Mouse (Mus musculus) adrenal gland, postnatal 14 days (tissue): ENCODE data around the gene Zmynd8. TPM values are rescaled to one million over a fixed set of nuclear protein-coding genes. Genes with fewer than 3 reads are reported as not detected.

ENCODE experiments used
- DNase-seq: peaks from one replicate; pipeline ENCODE4 v3.0.0; 2021; ENCODE audit warnings: mixed read lengths
- total RNA-seq: library from RNA; stranded (reverse); gene quantifications from 2 replicates; pipeline ENCODE4 v1.2.3, GENCODE M21; 2021

The Zmynd8 gene
- total RNA-seq, 1 experiment from 2014 or later = 45.8 TPM

- DNase-seq = no peak
These were observed 40.1 kb downstream of the Zmynd8 start for GRCm38 (mm10) chr2:165858453-165859384.

- peak; percentile 71 for DNase-seq
These were observed 40.9 kb downstream of the Zmynd8 start for GRCm38 (mm10) chr2:165857841-165858426.

GRCm38 (mm10) chr2:165857395-165857831 lies 41.4 kb downstream of the Zmynd8 start:
- no peak for DNase-seq

GRCm38 (mm10) chr2:165856611-165857200 lies 42.1 kb downstream of the Zmynd8 start:
- no peak for DNase-seq

- peak; percentile 70 for DNase-seq
These were observed 43.0 kb downstream of the Zmynd8 start for GRCm38 (mm10) chr2:165855641-165856301.

GRCm38 (mm10) chr2:165854207-165854968 lies 44.4 kb downstream of the Zmynd8 start:
- DNase-seq = peak; percentile 64

- DNase-seq = no peak
These were observed 45.8 kb downstream of the Zmynd8 start for GRCm38 (mm10) chr2:165852896-165853633.

GRCm38 (mm10) chr2:165852453-165852852 lies 46.4 kb downstream of the Zmynd8 start:
- peak; percentile 79 for DNase-seq

GRCm38 (mm10) chr2:165851811-165852415 lies 46.9 kb downstream of the Zmynd8 start:
- no peak for DNase-seq

- no peak for DNase-seq
These were observed 48.0 kb downstream of the Zmynd8 start for GRCm38 (mm10) chr2:165850826-165851225.

- DNase-seq = peak; percentile 91
These were observed 49.7 kb downstream of the Zmynd8 start for GRCm38 (mm10) chr2:165849129-165849528.

GRCm38 (mm10) chr2:165846787-165847186 lies 52.0 kb downstream of the Zmynd8 start:
- no peak for DNase-seq

GRCm38 (mm10) chr2:165845490-165845889 lies 53.3 kb downstream of the Zmynd8 start:
- peak; percentile 75 for DNase-seq

- no peak for DNase-seq
These were observed 55.5 kb downstream of the Zmynd8 start for GRCm38 (mm10) chr2:165843350-165843749.

GRCm38 (mm10) chr2:165842241-165842640 lies 56.6 kb downstream of the Zmynd8 start:
- DNase-seq = no peak

GRCm38 (mm10) chr2:165841805-165842204 lies 57.0 kb downstream of the Zmynd8 start:
- peak; percentile 53 for DNase-seq

- no peak for DNase-seq
These were observed 58.0 kb downstream of the Zmynd8 start for GRCm38 (mm10) chr2:165840852-165841251.

GRCm38 (mm10) chr2:165839317-165839652 lies 59.5 kb downstream of the Zmynd8 start:
- no peak for DNase-seq

GRCm38 (mm10) chr2:165838606-165839316 lies 60.1 kb downstream of the Zmynd8 start:
- DNase-seq = no peak

- no peak for DNase-seq
These were observed 64.2 kb downstream of the Zmynd8 start for GRCm38 (mm10) chr2:165834601-165835000.
